Mouse (Mus musculus) midbrain, postnatal 0 days (tissue): Measurements from ENCODE around the gene Grk1. TPM values are rescaled to one million over a fixed set of nuclear protein-coding genes. Genes with fewer than 3 reads are reported as not detected.

Experiments used
- ATAC-seq: fragments of 200-750 bp; cut with Nextera tagmentation; 2 replicates; pipeline ENCODE4 v1.8.0; 2017; ENCODE audit warnings: moderate number of reproducible peaks, mild to moderate bottlenecking, moderate TSS enrichment, moderate library complexity; ENCODE audit not compliant: low FRiP score
- DNase-seq: peaks from one replicate; pipeline ENCODE4 v3.0.0-alpha.2; 2015; ENCODE audit warnings: low spot score
- H3K27ac ChIP-seq: fragments of 300-500 bp; sonication (generic); 2 replicates; pipeline ENCODE4 v1.5.1; 2014; ENCODE audit warnings: low read depth, mild to moderate bottlenecking, low read length, mixed read lengths
- H3K27me3 ChIP-seq: fragments of 300-500 bp; sonication (generic); 2 replicates; pipeline ENCODE4 v1.6.1; 2014; ENCODE audit warnings: low read length, control low read depth, mixed read lengths; ENCODE audit not compliant: insufficient read depth
- H3K36me3 ChIP-seq: fragments of 300-500 bp; sonication (generic); 2 replicates; pipeline ENCODE4 v1.6.1; 2014; ENCODE audit warnings: low read length, control low read depth, mixed read lengths; ENCODE audit not compliant: insufficient read depth
- H3K4me1 ChIP-seq: fragments of 300-500 bp; sonication (generic); 2 replicates; pipeline ENCODE4 v1.6.1; 2014; ENCODE audit warnings: mild to moderate bottlenecking, control low read depth, antibody characterized with exemption, low read length, mixed read lengths; ENCODE audit not compliant: insufficient read depth
- H3K4me2 ChIP-seq: fragments of 300-500 bp; sonication (generic); 2 replicates; pipeline ENCODE4 v1.6.1; 2014; ENCODE audit warnings: low read depth, mild to moderate bottlenecking, low read length, mixed read lengths; ENCODE audit not compliant: poor library complexity, severe bottlenecking
- H3K4me3 ChIP-seq: fragments of 300-500 bp; sonication (generic); 2 replicates; pipeline ENCODE4 v1.5.1; 2014; ENCODE audit warnings: low read depth, mild to moderate bottlenecking, low read length, moderate library complexity
- H3K9ac ChIP-seq: fragments of 300-500 bp; sonication (generic); replicated peaks from 2 replicates; pipeline ENCODE4 v1.6.1; 2014; ENCODE audit warnings: mild to moderate bottlenecking, low read length, moderate library complexity, mixed read lengths; ENCODE audit not compliant: poor library complexity, severe bottlenecking
- H3K9me3 ChIP-seq: fragments of 300-500 bp; sonication (generic); 2 replicates; pipeline ENCODE4 v1.6.1; 2016; ENCODE audit warnings: low read length, control low read depth
- CTCF ChIP-seq: IDR thresholded peaks from 2 replicates; pipeline ENCODE4 v1.5.1; 2016; ENCODE audit warnings: antibody characterized with exemption, mild to moderate bottlenecking
- WGBS: fragments of 180-500 bp; shearing (Covaris S2); extraction: QIAGEN DNeasy Blood & Tissue Kit; methylation state at CpG from one replicate; pipeline ENCODE4 v1.1.7; 2014; 5-methylcytosine and 5-hydroxymethylcytosine counted together
- polyA plus RNA-seq: library from polyadenylated mRNA; unstranded; fragments of >200 nt; fragmentation: Nextera tagmentation; extraction: Ambion mirVana; gene quantifications from 2 replicates; pipeline ENCODE4 v1.2.1, GENCODE M21; 2015
- total RNA-seq: library from RNA; depleted of rRNA; stranded (reverse); fragments of >200 nt; gene quantifications from 2 replicates; pipeline ENCODE4 v1.2.3, GENCODE M21; 2014; rRNA removed

Gene Grk1
- total RNA-seq = under 0.01 TPM in 1 of 2 replicates, not detected in the other
- polyA plus RNA-seq = not detected in 2 replicates

- Histone ChIP-seq H3K4me1 (no peaks in the 10 kb centered on the region), H3K4me3 (no peak within 1 kb of the TSS), H3K9me3 (no peaks in the 10 kb centered on the region), H3K4me2 (no peak within 1 kb of the TSS), H3K36me3 (no peaks in the 10 kb centered on the region), H3K27ac (no peak within 1 kb of the TSS), H3K27me3 (no peaks in the 10 kb centered on the region), H3K9ac (no peak within 1 kb of the TSS)
- DNase-seq = no peak
- ATAC-seq = no peak
- TF ChIP-seq CTCF = no peak
- WGBS = 74% methylated on average over 5 of the region's 5 CpGs
Measured at GRCm38 (mm10) chr8:13404666-13405131, at the start of gene Grk1. Gene Grk1, plus strand, starts transcription at chr8:13405081.

GRCm38 (mm10) chr8:13356221-13356620, 48.7 kb upstream of the Grk1 start:
- Histone ChIP-seq H3K36me3 (peaks cover 67% of the 10 kb centered on the region), H3K27me3 (no peaks in the 10 kb centered on the region), H3K9me3 (no peaks in the 10 kb centered on the region), H3K4me2 (no peak overlapping the region), H3K9ac (no peak overlapping the region), H3K4me1 (no peaks in the 10 kb centered on the region), H3K27ac (no peak overlapping the region), H3K4me3 (no peak overlapping the region)
- ATAC-seq (no peak), DNase-seq (no peak)
- no peak for TF ChIP-seq CTCF
- 96% methylated on average over 6 of the region's 6 CpGs for WGBS

GRCm38 (mm10) chr8:13356681-13357080, 48.2 kb upstream of the Grk1 start:
- WGBS = 79% methylated on average over 10 of the region's 10 CpGs

GRCm38 (mm10) chr8:13360213-13360612, 44.7 kb upstream of the Grk1 start:
- Histone ChIP-seq H3K9me3 (no peaks in the 10 kb centered on the region), H3K4me2 (no peak overlapping the region), H3K9ac (no peak overlapping the region), H3K27me3 (no peaks in the 10 kb centered on the region), H3K27ac (no peak overlapping the region), H3K36me3 (peaks cover 79% of the 10 kb centered on the region), H3K4me1 (no peaks in the 10 kb centered on the region), H3K4me3 (no peak overlapping the region)
- 96% methylated on average over 7 of the region's 7 CpGs for WGBS
- TF ChIP-seq CTCF = no peak
- DNase-seq (no peak), ATAC-seq (no peak)

More at GRCm38 (mm10) chr8:13356681-13357080, 48.2 kb upstream of the Grk1 start:
- H3K4me1 ChIP-seq = no peaks in the 10 kb centered on the region
- DNase-seq (no peak), ATAC-seq (no peak)
- H3K36me3 ChIP-seq = peaks cover 67% of the 10 kb centered on the region
- TF ChIP-seq CTCF = no peak
- no peaks in the 10 kb centered on the region for H3K9me3 ChIP-seq
- H3K27me3 ChIP-seq = no peaks in the 10 kb centered on the region
- no peak overlapping the region for H3K9ac ChIP-seq
- no peak overlapping the region for H3K4me2 ChIP-seq
- H3K4me3 ChIP-seq = no peak overlapping the region
- no peak overlapping the region for H3K27ac ChIP-seq

GRCm38 (mm10) chr8:13361865-13362264, 43.0 kb upstream of the Grk1 start:
- Histone ChIP-seq H3K9me3 (no peaks in the 10 kb centered on the region), H3K4me1 (no peaks in the 10 kb centered on the region), H3K4me3 (no peak overlapping the region), H3K9ac (no peak overlapping the region), H3K27me3 (no peaks in the 10 kb centered on the region), H3K27ac (no peak overlapping the region), H3K4me2 (no peak overlapping the region), H3K36me3 (peaks cover 82% of the 10 kb centered on the region)
- ATAC-seq = no peak
- 96% methylated on average over 6 of the region's 6 CpGs for WGBS
- no peak for DNase-seq
- TF ChIP-seq CTCF = peak; percentile 48

GRCm38 (mm10) chr8:13373151-13373662, 31.7 kb upstream of the Grk1 start:
- Histone ChIP-seq H3K4me2 (no peak overlapping the region), H3K4me3 (no peak overlapping the region), H3K27me3 (no peaks in the 10 kb centered on the region), H3K9me3 (no peaks in the 10 kb centered on the region), H3K4me1 (no peaks in the 10 kb centered on the region), H3K27ac (no peak overlapping the region), H3K36me3 (peaks cover 71% of the 10 kb centered on the region), H3K9ac (no peak overlapping the region)
- no peak for ATAC-seq
- TF ChIP-seq CTCF = no peak
- no peak for DNase-seq
- 95% methylated on average over 8 of the region's 8 CpGs for WGBS
